Mouse (Mus musculus) adrenal gland, adult 8-10 months (tissue): ENCODE data around the gene Kdelc2. TPM values are rescaled to one million over a fixed set of nuclear protein-coding genes. Genes with fewer than 3 reads are reported as not detected.

ENCODE experiments used
- DNase-seq: peaks from one replicate; pipeline ENCODE4 v3.0.0; 2022
- total RNA-seq, 4 experiments: library from RNA; stranded (reverse); gene quantifications; 2 replicates each; pipeline ENCODE4 v1.2.4; 2022

Kdelc2 gene
- total RNA-seq, 4 experiments from 2014 or later = 9.7 to 13.6 (median 10.5) TPM

DNA sequence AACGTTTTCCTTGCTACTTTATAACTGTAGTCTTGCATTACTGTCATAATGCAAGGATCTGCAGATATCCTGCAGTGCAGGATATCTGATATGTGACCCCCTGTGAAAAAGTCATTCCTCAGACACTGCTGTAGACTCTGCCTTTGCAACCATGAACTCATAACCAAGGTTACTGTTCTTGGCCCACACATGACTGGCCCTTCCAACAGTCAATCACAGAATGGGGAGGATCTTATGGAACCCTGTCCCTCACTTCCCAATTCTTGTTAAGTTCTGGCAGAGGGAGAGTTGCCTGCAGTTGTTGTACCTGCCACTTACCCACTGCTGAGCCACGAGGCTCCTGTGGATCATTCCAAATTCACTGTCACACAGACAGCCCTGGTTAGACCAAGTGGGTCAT is 3.6 kb downstream of the Kdelc2 start:
- no peak for DNase-seq

- no peak for DNase-seq
Measured at GRCm38 (mm10) chr9:53389109-53389508, 5.3 kb downstream of the Kdelc2 start.

DNA sequence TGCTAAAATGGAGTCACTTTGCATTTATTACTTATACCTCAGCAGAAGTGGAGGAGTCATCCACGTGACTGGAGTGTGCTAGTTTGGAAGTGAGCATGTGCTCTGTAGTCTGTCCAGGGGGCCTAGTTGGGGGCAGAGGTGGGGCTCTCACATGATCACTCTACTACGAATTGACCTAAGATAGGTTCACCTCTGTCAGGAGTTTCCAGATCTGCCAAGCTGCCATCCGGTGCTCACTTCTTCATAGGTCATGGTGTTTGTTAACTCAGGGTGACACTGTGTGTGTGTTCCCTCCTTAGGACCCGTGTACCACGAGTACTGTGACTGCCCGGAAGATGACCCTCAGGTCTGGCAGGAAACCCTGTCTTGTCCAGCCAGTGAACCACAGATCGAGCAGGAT is 6.3 kb downstream of the Kdelc2 start:
- DNase-seq = no peak

DNA sequence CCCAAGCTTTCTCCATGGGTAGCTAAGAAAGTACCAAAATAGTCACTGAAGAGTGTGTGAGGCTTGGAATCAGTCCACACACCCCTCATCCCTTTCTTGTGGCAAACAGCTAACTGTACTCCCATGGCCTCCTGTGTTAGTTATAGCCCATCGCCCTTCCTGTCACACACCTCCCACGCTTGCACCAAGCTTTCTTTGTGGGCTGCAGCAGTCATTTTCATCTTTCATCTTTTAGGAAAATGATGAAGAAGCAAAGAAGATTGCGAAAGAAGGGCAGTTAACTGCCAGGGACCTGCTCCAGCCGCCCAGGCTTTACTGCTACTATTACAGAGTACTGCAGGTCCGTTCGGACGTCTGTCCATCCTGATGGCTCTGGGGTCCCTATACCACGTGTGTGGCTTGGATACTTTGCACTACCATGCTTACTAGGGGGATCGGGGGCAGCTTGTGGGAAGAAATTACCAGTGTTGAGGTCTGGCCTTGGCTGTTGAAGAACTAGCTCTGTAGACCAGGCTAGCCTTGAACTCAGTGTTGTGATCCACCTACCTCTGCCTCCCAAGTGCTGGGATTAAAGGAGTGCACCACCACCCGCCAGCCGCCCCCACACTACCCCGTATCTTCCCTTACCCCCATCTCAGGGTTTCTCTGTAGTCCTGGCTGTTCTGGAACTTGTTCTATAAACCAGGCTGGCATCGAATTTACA is 14.0 kb downstream of the Kdelc2 start:
- DNase-seq = no peak

DNA sequence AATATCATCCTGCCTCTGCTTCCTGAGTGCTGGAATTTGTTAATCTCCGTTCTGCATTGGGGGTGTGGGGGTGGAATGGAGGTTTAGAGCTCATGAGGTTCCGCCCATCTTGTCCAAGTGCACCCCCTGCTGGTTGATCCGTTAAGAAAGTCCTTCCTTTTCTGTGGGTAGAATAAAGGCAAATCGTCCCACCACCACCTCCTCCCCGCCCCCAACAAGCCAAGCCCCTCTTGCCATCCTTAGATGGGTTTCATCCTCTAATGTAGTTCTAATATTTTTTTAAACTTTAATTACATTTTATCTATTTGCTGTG is 14.5 kb downstream of the Kdelc2 start:
- no peak for DNase-seq

- no peak for DNase-seq
Measured at GRCm38 (mm10) chr9:53399537-53399936, 15.7 kb downstream of the Kdelc2 start.

- DNase-seq = no peak
Measured at GRCm38 (mm10) chr9:53400696-53401095, 16.9 kb downstream of the Kdelc2 start.

GRCm38 (mm10) chr9:53401146-53401545 is 17.3 kb downstream of the Kdelc2 start:
- no peak for DNase-seq

DNA sequence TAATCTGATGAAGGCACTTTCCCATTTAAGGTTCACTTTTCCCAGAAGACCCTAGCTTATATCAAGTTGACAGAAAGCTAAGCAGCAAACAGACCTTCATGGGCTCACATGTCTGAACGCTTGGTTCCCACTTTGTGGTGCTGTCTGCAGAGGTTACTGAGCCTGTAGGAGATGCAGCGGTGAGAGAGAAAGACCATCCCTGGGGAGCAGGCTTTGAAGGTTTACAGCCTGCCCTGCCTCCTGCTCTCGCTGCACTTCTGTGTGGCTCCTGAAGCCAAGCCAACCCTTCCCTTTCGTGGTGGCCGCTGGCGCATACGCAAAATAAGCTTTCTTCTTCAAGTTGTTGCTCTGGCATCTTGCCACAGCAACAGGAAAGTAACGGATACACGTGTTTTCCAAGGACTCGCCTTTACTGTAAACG is 18.5 kb downstream of the Kdelc2 start, which contains the start of gene 4930550C14Rik:
TSS of gene 4930550C14Rik (plus strand) at position 35 of the 421 bp plus-strand sequence.
- peak; percentile 43 for DNase-seq

GRCm38 (mm10) chr9:53402991-53403390 is 19.2 kb downstream of the Kdelc2 start:
- DNase-seq = no peak

- no peak for DNase-seq
Measured at GRCm38 (mm10) chr9:53404050-53404752, 20.4 kb downstream of the Kdelc2 start.

GRCm38 (mm10) chr9:53404753-53405722 is 21.2 kb downstream of the Kdelc2 start:
- peak; percentile 82 for DNase-seq

GRCm38 (mm10) chr9:53408548-53408947 is 24.7 kb downstream of the Kdelc2 start:
- DNase-seq = no peak

DNA sequence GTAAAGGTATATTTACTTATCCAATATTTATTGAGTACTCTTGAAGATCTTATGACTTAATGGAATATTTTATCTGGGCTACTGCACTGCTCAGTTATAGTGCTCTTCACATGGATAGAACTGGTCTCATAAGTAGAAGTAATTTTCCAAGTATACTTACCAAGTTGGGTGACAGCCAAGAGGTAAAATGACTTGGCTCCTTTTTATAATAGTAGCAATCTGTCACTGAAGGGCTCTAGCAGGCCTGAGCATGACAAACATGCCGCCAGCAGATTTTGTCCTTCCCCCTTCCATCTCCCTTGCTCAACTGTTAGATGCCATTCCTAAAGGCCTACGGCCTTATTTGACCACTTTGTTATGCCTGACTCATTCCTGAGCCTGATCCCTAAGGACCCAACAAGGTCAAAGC is 25.1 kb downstream of the Kdelc2 start:
- DNase-seq = no peak

GRCm38 (mm10) chr9:53409427-53409826 is 25.6 kb downstream of the Kdelc2 start:
- no peak for DNase-seq

- DNase-seq = no peak
Measured at GRCm38 (mm10) chr9:53422133-53422896, 38.5 kb downstream of the Kdelc2 start.

DNA sequence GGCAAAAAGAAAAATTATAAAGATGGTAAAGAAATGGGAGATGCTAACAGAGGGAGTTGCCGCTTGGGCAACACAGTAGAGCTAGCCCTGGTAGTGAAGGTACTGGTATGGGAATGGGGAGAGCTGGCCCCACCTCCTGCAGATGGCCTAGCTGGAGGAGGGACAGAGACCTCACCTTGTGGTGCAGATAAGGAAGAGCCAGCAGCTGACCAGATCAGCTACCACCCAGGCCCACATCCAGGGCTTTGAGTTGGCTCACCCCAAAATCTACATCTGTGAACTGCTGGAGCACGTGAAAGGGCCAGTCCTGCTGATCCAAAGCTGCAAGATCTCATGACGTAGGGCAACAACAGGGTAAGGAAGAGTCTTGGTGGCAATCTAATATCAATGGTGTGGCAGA is 42.9 kb downstream of the Kdelc2 start:
- no peak for DNase-seq

DNA sequence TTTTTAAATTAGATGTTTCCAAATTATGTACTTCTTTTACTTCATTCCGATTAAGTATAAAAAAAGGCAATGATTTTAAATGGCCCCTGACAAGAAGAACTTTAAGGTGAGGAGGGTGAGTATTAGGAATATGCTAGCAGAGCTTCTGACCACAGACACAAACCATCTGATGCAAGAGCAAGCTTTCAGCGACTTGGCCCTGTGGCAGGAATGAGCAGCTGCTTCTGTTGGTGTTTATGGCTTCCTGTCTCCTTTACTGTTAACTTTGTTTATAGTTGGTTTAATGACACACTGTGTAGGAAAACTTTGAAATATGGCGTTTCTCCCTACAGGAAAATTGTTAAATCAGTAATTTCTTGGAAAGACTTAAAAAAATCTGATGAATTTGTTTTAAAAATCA is 43.8 kb downstream of the Kdelc2 start:
- no peak for DNase-seq

DNA sequence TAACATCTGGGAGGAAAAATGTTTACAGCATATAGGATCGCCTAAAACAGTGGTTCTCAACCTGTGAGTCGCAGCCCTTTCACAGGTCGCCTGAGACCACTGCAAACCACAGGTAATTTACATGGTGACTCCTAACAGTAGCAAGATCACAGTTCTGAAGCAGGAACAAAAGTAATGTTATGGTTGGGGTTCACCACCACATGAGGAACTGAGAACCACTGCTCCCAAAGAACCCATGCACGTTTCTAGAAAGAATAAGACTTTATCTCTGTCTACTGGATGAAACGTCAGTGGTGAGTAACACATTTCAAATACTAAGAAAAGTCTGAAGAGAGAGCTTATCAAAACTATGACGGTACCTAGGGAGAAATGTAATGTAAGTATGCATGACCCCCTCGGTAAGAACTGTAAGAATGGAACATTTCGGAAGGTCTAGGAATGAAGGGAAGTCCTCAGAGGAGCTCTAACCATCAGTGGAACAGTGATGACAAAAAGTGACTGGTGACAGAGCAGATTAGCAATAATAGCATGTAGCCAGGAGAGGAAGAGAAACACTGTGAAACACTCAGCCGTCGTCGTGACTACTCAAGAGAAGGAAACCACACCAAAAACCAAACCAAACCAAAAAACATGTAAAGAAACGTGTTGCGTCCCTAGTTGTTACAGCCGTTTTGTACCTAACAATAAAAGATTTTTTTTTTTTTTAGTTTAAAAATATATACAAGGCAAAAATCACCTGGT is 52.2 kb downstream of the Kdelc2 start:
- DNase-seq = no peak

GRCm38 (mm10) chr9:53450609-53451008 is 66.8 kb downstream of the Kdelc2 start:
- no peak for DNase-seq
